Mouse (Mus musculus) gastrocnemius, postnatal 25 days (tissue): Measurements from ENCODE around the gene Oas3. TPM values are rescaled to one million over a fixed set of nuclear protein-coding genes. Genes with fewer than 3 reads are reported as not detected.

Experiments used
- DNase-seq: peaks from one replicate; pipeline ENCODE4 v3.0.0; 2022
- total RNA-seq, 2 experiments: library from RNA; stranded (reverse); gene quantifications; 1 replicate in 1 of 2; 2 replicates in 1 of 2; pipeline ENCODE4 v1.2.3; 2021

Gene Oas3
- total RNA-seq, 2 experiments from 2014 or later = not detected

DNA sequence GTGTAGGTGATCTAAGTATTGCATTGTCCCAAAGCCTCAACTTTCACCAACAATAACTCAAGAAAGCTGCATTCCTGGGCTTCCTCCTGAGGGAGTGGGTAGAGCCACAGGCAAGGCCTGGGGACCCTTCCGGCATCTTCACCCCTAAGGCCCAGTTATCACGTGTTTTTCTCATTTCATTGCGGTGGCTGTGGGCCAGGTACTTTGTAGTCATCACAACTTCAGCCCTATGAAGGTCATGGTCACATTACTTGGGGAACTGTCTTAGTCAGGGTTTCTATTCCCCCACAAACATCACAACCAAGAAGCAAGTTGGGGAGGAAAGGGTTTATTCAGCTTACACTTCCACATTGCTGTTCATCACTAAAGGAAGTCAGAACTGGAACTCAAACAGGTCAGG lies 24.7 kb downstream of the Oas3 start:
- DNase-seq = no peak

DNA sequence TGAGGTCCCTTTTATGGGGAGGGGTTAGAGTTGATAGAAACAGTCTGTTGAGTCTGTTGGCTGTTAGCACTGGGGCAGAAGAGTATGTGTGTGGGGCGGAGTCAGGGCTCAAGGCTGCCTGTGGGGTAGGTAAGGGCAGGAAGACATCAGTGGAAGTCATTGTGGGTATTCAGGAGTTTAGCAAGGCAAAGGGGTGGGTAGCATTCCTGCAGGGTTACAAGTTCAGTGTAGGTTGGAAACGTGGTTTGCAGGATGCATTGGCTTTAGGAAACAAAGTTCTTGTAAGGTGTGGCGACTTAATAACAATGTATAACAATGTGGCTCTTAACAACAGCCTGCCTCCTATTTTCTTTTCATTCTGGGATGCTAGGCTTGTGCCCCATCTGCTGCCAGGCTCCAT lies 26.3 kb downstream of the Oas3 start:
- no peak for DNase-seq

DNA sequence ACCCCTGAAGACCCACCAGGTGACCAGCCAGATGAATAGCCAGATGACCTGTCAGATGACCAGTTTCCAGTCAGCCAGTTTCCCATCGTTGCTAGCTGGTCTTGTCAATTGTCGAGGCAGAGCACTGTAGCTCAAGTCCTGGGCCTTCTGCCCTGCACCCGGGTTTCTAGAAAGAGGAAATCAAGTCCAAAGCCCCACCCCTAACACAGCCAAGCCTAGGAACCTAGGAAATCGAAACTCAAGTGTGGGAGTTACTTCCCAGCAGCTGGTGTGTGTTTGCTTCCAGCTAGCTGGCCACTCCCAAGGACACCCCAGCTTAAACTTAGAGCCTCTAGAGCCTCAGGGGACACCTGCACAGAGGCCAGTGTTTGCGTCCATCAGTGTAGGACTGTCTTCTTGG lies 27.8 kb downstream of the Oas3 start, which contains the start of gene Oas2:
Gene Oas2 (minus strand): TSS at position 166 of the 400 bp plus-strand sequence.
- no peak for DNase-seq

GRCm38 (mm10) chr5:120746451-120746850 lies 31.0 kb downstream of the Oas3 start:
- no peak for DNase-seq

DNA sequence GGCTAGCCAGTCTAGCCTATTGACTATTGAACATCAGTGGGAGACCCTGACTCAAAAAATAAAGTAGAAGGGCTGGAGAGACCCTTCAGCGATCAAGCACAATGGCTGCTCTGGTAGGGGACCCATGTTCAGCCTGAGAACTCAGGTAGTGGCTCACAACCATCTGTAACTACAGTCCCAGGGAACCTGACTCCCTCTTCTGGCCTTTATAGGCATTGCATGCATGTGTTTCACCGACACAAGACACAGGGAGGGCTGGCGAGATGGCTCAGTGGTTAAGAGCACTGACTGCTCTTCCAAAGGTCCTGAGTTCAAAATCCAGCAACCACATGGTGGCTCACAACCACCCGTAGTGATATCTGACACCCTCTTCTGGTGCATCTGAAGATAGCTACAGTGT lies 35.3 kb downstream of the Oas3 start:
- no peak for DNase-seq

GRCm38 (mm10) chr5:120734380-120734990 lies 43.0 kb downstream of the Oas3 start:
- no peak for DNase-seq

GRCm38 (mm10) chr5:120733696-120734095 lies 43.8 kb downstream of the Oas3 start:
- no peak for DNase-seq

GRCm38 (mm10) chr5:120732740-120733139 lies 44.7 kb downstream of the Oas3 start:
- no peak for DNase-seq

DNA sequence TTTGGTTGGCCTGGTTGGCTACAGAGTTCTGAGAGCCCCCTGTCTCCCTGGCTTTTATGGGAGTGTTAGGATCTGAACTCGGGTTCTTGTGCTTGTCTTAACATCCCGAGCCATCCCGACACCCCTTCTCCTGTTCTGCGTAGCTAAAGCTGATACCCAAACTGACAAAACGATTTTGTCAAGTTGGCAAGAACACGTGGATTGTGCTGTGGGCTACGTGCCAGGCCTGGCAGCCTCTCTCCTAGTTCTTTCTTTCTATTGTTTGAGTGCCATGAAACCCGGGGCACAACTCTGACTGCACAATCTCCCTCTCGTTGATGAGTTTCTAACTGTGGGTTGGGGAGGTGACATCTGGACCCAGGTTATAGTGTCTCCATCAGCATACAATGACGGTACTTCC lies 48.1 kb downstream of the Oas3 start:
- no peak for DNase-seq

DNA sequence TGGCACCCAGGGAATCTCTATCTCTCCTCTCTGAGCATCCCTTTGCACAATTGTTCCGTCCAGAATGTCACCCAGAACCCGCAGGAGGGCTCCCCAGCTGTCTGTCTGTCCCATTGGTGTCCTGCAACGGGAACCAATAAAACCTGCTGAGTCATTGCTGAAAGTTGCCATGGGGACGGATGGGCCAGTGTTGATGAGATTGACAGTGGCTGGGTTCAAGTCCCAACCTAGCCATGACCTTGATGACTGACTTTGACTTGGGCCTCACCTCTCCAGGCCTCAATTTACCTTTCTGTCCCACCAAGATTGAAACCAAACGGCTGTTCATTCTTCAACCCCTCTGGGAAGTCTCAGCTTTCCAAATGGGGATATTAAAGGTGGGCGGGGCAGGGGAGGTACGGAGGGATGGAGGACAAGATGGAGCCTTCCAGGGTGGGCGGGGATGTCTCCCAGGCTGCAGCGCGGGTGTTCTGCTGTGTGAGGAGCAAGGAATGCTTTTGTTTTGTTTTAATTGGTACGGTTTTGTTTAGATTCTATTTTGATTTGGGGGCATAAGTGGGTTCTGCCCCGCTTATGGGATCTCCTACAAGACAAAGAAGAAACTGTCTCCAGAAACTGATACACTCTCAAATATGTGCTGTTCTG lies 51.5 kb downstream of the Oas3 start:
- no peak for DNase-seq

- DNase-seq = no peak
Observed at GRCm38 (mm10) chr5:120721005-120721404, 56.5 kb downstream of the Oas3 start.

- DNase-seq = no peak
Observed at GRCm38 (mm10) chr5:120718600-120719378, 58.7 kb downstream of the Oas3 start.

DNA sequence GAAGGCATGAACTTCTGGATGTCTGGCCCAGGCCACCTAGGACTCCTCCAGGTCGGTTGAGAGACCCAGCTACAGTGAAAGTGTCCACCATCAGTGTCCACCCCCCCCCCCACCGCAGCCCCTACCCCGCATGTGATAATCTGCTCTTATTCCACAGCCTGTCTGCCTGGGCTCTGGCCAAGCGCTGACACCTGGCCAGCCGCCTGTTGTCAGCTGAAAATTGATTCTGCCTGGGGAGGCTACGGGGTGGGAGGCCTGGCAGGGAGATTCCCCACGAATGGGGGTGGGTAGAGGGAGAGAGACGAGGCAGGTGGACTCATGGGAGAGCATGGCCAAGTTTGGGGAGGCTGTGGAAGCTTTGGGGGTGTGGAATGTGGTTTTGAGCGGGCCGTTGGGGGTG lies 60.3 kb downstream of the Oas3 start:
- no peak for DNase-seq

GRCm38 (mm10) chr5:120714314-120714713 lies 63.1 kb downstream of the Oas3 start:
- DNase-seq = peak; percentile 24

DNA sequence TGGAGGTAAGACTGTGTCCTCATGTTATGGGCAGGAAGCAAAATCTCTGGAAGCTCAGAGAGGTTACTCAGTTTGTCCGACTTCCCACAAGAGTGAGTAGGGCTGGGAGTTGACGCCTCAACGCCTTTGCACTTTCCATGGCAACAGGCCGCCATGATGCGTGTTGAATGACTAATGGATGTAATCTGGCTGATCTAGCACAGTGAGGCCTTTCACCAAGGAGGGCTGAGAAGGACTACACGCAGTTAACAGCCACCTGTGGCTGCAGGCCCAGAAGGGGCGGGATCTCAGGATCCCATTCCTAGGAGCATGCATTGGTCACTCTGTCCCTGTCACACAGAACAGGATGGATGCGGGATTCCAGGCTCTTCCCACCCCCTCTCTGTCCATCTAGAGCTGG lies 64.7 kb downstream of the Oas3 start:
- DNase-seq = no peak

GRCm38 (mm10) chr5:120711827-120712226 lies 65.6 kb downstream of the Oas3 start, which contains the start of gene Dtx1:
Gene Dtx1, minus strand, starts transcription at chr5:120711927.
- no peak for DNase-seq

- DNase-seq = peak; percentile 43
Observed at GRCm38 (mm10) chr5:120711416-120711815, 66.0 kb downstream of the Oas3 start.

DNA sequence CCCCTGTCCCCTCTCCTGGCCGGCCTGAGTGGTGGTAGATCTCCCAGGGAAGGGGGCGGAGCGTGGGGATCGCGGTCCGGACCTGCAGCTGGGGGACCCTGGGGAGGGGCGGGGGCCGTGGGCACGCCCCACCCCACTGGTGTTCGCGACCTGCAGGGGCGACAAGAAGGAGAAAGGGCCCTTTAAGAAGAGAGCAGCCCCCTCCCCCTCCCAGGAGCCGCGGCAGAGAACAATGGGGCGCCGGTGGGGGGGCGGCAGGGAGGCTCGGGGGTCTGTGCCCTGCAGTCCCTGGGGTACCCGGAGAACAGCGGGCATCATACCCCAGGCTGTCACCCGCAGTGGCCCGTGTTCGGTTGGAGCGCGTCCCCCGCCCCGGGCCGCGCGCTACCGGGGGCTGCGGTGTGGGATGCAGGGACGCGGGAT lies 66.6 kb downstream of the Oas3 start:
- DNase-seq = no peak

- DNase-seq = no peak
Observed at GRCm38 (mm10) chr5:120710161-120710825, 67.2 kb downstream of the Oas3 start.

GRCm38 (mm10) chr5:120706976-120707375 lies 70.5 kb downstream of the Oas3 start:
- DNase-seq = no peak

GRCm38 (mm10) chr5:120706541-120706940 lies 70.9 kb downstream of the Oas3 start:
- no peak for DNase-seq

- no peak for DNase-seq
Observed at GRCm38 (mm10) chr5:120704421-120704820, 73.0 kb downstream of the Oas3 start.

- DNase-seq = no peak
Observed at GRCm38 (mm10) chr5:120703660-120704059, 73.8 kb downstream of the Oas3 start.
